Mouse (Mus musculus) forebrain, embryonic 13.5 days (tissue): ENCODE data around the gene Supt5. TPM values are rescaled to one million over a fixed set of nuclear protein-coding genes. Genes with fewer than 3 reads are reported as not detected.

Source experiments
- ATAC-seq: fragments of 200-750 bp; cut with Nextera tagmentation; 2 replicates; pipeline ENCODE4 v1.8.0; 2017
- H3K27ac ChIP-seq: fragments of 300-500 bp; sonication (generic); 2 replicates; pipeline ENCODE4 v1.5.1; 2015; ENCODE audit warnings: inconsistent platforms, mild to moderate bottlenecking, moderate library complexity
- H3K27me3 ChIP-seq: fragments of 300-500 bp; sonication (generic); 2 replicates; pipeline ENCODE4 v1.6.1; 2015; ENCODE audit warnings: mild to moderate bottlenecking, inconsistent platforms
- H3K36me3 ChIP-seq: fragments of 300-500 bp; sonication (generic); 2 replicates; pipeline ENCODE4 v1.6.1; 2015; ENCODE audit warnings: mild to moderate bottlenecking, inconsistent platforms; ENCODE audit not compliant: poor library complexity, severe bottlenecking
- H3K4me1 ChIP-seq: fragments of 300-500 bp; sonication (generic); 2 replicates; pipeline ENCODE4 v1.6.1; 2015; ENCODE audit warnings: inconsistent platforms
- H3K4me2 ChIP-seq: fragments of 300-500 bp; sonication (generic); 2 replicates; pipeline ENCODE4 v1.6.1; 2015; ENCODE audit warnings: inconsistent platforms, mild to moderate bottlenecking, moderate library complexity
- H3K4me3 ChIP-seq: fragments of 300-500 bp; sonication (generic); 2 replicates; pipeline ENCODE4 v1.5.1; 2015; ENCODE audit warnings: mild to moderate bottlenecking, inconsistent platforms
- H3K9ac ChIP-seq: fragments of 300-500 bp; sonication (generic); 2 replicates; pipeline ENCODE4 v1.6.1; 2015; ENCODE audit warnings: mild to moderate bottlenecking, inconsistent platforms
- H3K9me3 ChIP-seq: fragments of 300-500 bp; sonication (generic); replicated peaks from 2 replicates; pipeline ENCODE4 v1.6.1; 2016; ENCODE audit warnings: inconsistent platforms
- WGBS: fragments of 180-500 bp; shearing (Covaris S2); methylation state at CpG from one replicate; pipeline ENCODE4 v1.1.7; 2015; 5-methylcytosine and 5-hydroxymethylcytosine counted together
- polyA plus RNA-seq: library from polyadenylated mRNA; unstranded; fragments of >200 nt; fragmentation: Nextera tagmentation; extraction: Ambion mirVana; gene quantifications from 2 replicates; pipeline ENCODE4 v1.2.1, GENCODE M21; 2015

Gene Supt5
- polyA plus RNA-seq, 1 experiment from 2014 or later = 93.4 TPM

DNA sequence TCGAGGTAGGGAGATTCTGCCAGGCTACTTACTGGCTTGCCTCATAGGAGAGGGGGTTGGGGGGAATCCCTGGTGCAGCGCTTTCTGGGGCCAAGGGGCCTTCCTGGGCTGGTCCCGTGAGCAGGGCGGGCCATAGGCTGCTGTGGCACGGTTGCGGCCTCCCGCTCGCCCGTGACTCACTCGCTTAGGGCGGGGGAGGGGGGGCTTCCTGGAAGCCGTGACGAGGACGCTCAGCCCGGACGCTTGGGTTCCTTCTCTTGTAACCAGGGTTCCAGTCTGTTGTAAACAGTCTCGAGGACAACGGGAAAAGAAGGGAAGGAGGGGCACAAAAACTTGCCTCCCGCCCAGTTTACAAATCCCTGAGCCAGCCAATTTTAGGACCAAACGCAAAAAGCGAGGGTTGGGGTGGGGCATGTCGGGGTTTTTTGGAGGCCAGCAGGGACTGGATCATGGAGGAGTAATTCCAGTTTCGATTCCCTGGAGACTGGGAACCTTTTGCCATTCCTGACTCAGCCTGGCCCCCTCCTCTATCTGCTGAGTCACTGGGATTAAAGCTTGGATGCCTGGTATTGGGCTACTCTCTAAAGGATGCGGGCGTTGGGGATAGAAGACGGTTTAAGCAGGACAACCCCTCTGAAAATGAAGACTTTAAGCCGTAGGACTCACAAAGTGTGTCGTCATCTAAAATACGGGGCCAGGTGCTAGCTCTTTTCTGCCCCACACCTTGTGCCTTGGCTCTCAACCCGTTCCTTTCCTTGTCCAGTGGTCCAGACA lies 42.7 kb upstream of the Supt5 start:
- 6% methylated on average over 27 of the region's 30 CpGs for WGBS
- peaks cover 12% of the 10 kb centered on the region for H3K36me3 ChIP-seq
- ATAC-seq = no peak
- no peaks in the 10 kb centered on the region for H3K9me3 ChIP-seq
- peak overlapping the region; percentile 26; the same call in 1 of the 2 replicates for H3K4me3 ChIP-seq
- peak overlapping the region; percentile 56 for H3K4me2 ChIP-seq
- H3K27me3 ChIP-seq = 0 out of 2 replicates have a peak, but pooled peaks cover 2% of the 10 kb centered on the region
- peak overlapping the region; percentile 58 for H3K9ac ChIP-seq
- H3K27ac ChIP-seq = peak overlapping the region; percentile 54
- peaks cover 54% of the 10 kb centered on the region for H3K4me1 ChIP-seq

DNA sequence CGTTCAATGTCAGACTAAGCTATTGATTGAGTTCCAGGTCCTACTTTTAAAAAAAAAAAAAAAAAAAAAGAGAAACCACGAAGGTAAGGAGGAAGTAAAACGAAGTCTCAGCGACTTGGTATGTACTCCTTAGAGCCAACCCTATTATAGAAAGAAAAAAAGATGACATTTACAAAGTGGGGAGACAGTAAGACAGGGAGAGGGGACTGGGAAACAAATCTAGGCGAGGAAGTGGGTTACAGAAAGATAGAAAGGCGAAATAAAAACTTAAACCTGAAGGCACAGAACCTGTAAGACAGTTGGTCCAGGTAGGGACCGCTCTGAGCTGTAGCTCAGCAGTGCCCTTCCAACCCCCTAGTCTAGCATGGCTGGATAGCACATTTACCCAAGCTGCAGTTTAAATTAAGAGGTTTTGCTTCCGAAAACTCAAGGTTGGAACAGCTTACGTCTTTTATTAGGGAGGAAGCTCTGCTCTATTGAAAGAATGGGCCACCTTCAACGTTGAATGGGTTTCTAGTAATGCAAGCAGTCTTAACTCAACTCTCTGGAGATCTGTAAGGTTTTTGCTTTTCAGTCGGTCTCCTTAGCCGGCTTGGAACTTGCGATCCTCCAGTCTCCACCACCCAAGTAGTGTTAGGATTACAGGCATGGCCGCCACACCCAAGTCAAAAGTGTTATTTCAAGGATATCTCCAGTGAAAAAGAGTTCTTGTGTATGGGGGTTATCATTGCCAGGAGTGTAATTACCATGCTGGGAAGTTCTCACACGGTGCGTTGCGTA lies 41.9 kb upstream of the Supt5 start, which contains the start of gene Zfp36:
Gene Zfp36, minus strand, starts transcription at position 17 of the 780 bp plus-strand sequence.
- no peak for ATAC-seq
- peaks cover 60% of the 10 kb centered on the region for H3K4me1 ChIP-seq
- peak within 1 kb of the TSS; percentile 91 for H3K4me2 ChIP-seq
- peaks cover 4% of the 10 kb centered on the region; the same call in 1 of the 2 replicates for H3K36me3 ChIP-seq
- peak within 1 kb of the TSS; percentile 61 for H3K4me3 ChIP-seq
- H3K9ac ChIP-seq = peak within 1 kb of the TSS; percentile 81
- WGBS = 56% methylated on average over 17 of the region's 17 CpGs
- 0 out of 2 replicates have a peak, but pooled peaks cover 2% of the 10 kb centered on the region for H3K27me3 ChIP-seq
- H3K9me3 ChIP-seq = no peaks in the 10 kb centered on the region
- peak within 1 kb of the TSS; percentile 69 for H3K27ac ChIP-seq

DNA sequence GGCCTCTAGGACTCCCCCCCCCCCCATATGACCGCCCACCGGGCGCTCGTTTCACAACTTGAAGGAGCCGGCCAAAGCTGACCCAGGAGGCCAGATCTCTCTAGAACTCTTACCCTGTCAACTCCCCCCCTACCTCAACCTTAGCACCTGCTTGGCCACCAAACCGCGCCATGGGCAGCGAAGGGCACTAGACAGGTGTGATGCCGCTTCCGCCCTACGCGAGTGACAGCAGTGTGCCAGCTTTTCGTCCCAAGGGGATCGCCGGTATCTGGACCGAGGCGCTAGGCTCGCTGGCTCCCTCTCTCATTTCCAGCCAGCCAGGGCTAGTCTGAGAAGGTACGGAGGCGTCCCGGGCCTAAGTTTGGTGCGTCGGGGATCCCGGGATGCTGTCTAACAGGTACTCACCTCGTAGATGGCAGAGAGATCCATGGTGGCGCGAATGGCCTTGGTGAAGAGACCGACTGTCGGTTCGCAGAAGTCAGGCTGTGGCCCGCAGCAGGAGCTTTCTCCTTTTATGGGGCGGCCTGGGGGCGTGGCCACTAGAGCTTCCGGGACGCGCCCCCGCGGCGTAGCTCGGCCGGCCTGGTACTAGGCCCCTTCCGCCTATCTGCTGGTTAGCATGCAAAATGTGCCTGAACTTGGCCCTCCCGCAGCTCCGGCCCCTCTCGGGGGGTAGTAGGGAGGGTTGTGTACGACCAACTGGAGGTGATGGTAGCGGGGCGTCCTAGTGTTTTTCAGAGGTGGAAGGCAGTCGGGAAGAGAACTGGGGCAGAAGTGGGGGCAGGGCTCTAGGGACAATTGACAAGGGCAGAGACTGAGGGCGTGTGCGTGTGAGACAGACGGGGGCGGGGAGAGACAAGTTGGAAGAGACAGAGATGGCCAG lies 40.5 kb upstream of the Supt5 start:
- Histone ChIP-seq H3K9me3 (no peaks in the 10 kb centered on the region), H3K9ac (peak overlapping the region; percentile 81), H3K27me3 (0 out of 2 replicates have a peak, but pooled peaks cover 2% of the 10 kb centered on the region), H3K36me3 (no peaks in the 10 kb centered on the region), H3K27ac (peak overlapping the region; percentile 69), H3K4me1 (peaks cover 67% of the 10 kb centered on the region), H3K4me2 (peak overlapping the region; percentile 91), H3K4me3 (peak overlapping the region; percentile 61)
- WGBS = under 1% methylated on average over 53 of the region's 53 CpGs
- peak; percentile 59 for ATAC-seq

DNA sequence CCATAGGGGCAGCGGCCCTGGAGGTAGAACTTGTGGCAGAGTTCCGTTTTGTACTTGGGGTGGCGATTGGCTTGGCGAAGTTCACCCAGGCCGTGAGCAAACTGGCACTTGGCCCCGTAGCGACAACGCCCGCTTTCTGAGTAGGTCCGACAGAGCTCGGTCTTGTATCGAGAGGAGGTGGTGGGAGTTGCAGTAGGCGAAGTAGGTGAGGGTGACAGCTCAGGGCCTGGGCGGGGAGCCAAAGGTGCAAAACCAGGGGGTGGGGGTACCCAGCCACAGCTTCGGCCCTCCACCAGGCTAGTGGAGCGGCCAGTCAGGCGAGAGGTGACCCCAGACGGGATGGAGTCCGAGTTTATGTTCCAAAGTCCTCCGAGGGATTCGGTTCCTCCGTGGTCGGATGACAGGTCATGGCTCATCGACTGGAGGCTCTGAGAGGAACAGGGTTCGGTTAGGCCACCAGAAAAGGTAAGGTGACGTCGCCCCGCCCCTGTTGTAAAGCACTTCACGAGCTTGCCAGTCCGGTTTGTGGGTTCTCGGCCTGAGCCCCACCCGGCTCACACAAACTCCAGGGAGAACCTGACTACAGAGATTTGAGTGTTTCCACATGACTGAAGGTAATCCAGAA lies 39.6 kb upstream of the Supt5 start:
- 58% methylated on average over 32 of the region's 32 CpGs for WGBS
- Histone ChIP-seq H3K27me3 (0 out of 2 replicates have a peak, but pooled peaks cover 2% of the 10 kb centered on the region), H3K4me3 (peak overlapping the region; percentile 61), H3K9ac (peak overlapping the region; percentile 81), H3K36me3 (no peaks in the 10 kb centered on the region), H3K9me3 (no peaks in the 10 kb centered on the region), H3K4me2 (peak overlapping the region; percentile 91), H3K27ac (0 out of 2 replicates have a peak overlapping the region, but pooled peaks have one; percentile 69), H3K4me1 (peaks cover 73% of the 10 kb centered on the region)
- no peak for ATAC-seq

- H3K27ac ChIP-seq = no peak overlapping the region
- H3K4me3 ChIP-seq = peak overlapping the region; percentile 61; the same call in 1 of the 2 replicates
- peaks cover 66% of the 10 kb centered on the region for H3K4me1 ChIP-seq
- ATAC-seq = no peak
- 83% methylated on average over 18 of the region's 18 CpGs for WGBS
- H3K27me3 ChIP-seq = 0 out of 2 replicates have a peak, but pooled peaks cover 2% of the 10 kb centered on the region
- H3K9ac ChIP-seq = 0 out of 2 replicates have a peak overlapping the region, but pooled peaks have one; percentile 81
- H3K36me3 ChIP-seq = no peaks in the 10 kb centered on the region
- peak overlapping the region; percentile 91 for H3K4me2 ChIP-seq
- H3K9me3 ChIP-seq = no peaks in the 10 kb centered on the region
Observed at GRCm38 (mm10) chr7:28377190-28378065, 38.9 kb upstream of the Supt5 start.

GRCm38 (mm10) chr7:28376011-28376771 lies 37.6 kb upstream of the Supt5 start:
- no peaks in the 10 kb centered on the region for H3K9me3 ChIP-seq
- H3K36me3 ChIP-seq = no peaks in the 10 kb centered on the region
- H3K4me3 ChIP-seq = peak overlapping the region; percentile 39
- H3K27ac ChIP-seq = peak overlapping the region; percentile 89
- H3K9ac ChIP-seq = peak overlapping the region; percentile 67
- 0 out of 2 replicates have a peak, but pooled peaks cover 2% of the 10 kb centered on the region for H3K27me3 ChIP-seq
- H3K4me1 ChIP-seq = peaks cover 56% of the 10 kb centered on the region
- H3K4me2 ChIP-seq = peak overlapping the region; percentile 68
- ATAC-seq = no peak
- 6% methylated on average over 30 of the region's 30 CpGs for WGBS

- H3K4me1 ChIP-seq = peaks cover 59% of the 10 kb centered on the region
- peak overlapping the region; percentile 68 for H3K4me2 ChIP-seq
- no peaks in the 10 kb centered on the region for H3K9me3 ChIP-seq
- peak overlapping the region; percentile 39 for H3K4me3 ChIP-seq
- H3K27ac ChIP-seq = peak overlapping the region; percentile 89
- peak overlapping the region; percentile 67 for H3K9ac ChIP-seq
- peak; percentile 55 for ATAC-seq
- no peaks in the 10 kb centered on the region for H3K36me3 ChIP-seq
- H3K27me3 ChIP-seq = no peaks in the 10 kb centered on the region
- under 1% methylated on average over 36 of the region's 36 CpGs for WGBS
Observed at GRCm38 (mm10) chr7:28375176-28375921, 36.8 kb upstream of the Supt5 start.

GRCm38 (mm10) chr7:28374647-28375046 lies 36.1 kb upstream of the Supt5 start:
- H3K4me3 ChIP-seq = no peak overlapping the region
- peak overlapping the region; percentile 68; the same call in 1 of the 2 replicates for H3K4me2 ChIP-seq
- H3K4me1 ChIP-seq = peaks cover 65% of the 10 kb centered on the region
- H3K27me3 ChIP-seq = no peaks in the 10 kb centered on the region
- H3K36me3 ChIP-seq = peaks cover 6% of the 10 kb centered on the region; the same call in 1 of the 2 replicates
- H3K9ac ChIP-seq = no peak overlapping the region
- peak overlapping the region; percentile 89 for H3K27ac ChIP-seq
- H3K9me3 ChIP-seq = no peaks in the 10 kb centered on the region
- WGBS = 81% methylated on average over 10 of the region's 10 CpGs
- ATAC-seq = no peak

DNA sequence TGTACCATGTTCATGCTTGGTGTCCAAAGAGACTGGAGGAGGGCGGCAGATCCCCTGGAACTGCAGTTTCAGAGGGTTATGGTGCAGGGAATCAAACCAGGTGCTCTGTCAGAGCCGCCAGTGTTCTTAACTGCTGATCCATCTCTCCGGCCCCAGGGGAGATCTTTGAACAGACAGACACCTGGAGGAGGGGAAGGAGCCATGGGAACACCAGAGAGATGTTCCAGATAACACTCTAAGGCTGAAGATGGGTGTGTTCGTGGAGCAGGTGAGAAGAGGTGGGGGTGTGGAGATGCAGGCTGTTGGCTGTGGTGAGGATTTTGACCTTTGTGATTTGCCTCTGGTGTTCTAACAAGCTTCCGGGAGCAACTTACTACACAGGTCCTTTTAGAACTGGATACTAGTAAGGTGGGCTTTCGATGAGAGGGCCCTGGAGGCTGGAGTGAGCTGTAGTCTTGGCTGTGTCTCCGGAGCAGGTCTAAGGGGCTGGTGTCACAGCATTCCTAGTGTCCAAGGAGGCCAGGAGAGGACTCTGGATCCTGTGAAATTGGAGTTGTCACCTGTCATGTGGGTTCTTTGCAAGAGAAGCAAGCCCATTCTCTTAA lies 35.4 kb upstream of the Supt5 start:
- H3K27me3 ChIP-seq = no peaks in the 10 kb centered on the region
- 0 out of 2 replicates have a peak overlapping the region, but pooled peaks have one; percentile 2 for H3K9ac ChIP-seq
- 0 out of 2 replicates have a peak overlapping the region, but pooled peaks have one; percentile 7 for H3K4me2 ChIP-seq
- H3K36me3 ChIP-seq = peaks cover 8% of the 10 kb centered on the region
- peak overlapping the region; percentile 19; the same call in 1 of the 2 replicates for H3K27ac ChIP-seq
- no peak for ATAC-seq
- no peak overlapping the region for H3K4me3 ChIP-seq
- H3K4me1 ChIP-seq = peaks cover 62% of the 10 kb centered on the region
- H3K9me3 ChIP-seq = no peaks in the 10 kb centered on the region
- WGBS = 81% methylated on average over 7 of the region's 7 CpGs
